Mouse (Mus musculus): ENCODE results near the gene Icos.

Icos gene

DNA sequence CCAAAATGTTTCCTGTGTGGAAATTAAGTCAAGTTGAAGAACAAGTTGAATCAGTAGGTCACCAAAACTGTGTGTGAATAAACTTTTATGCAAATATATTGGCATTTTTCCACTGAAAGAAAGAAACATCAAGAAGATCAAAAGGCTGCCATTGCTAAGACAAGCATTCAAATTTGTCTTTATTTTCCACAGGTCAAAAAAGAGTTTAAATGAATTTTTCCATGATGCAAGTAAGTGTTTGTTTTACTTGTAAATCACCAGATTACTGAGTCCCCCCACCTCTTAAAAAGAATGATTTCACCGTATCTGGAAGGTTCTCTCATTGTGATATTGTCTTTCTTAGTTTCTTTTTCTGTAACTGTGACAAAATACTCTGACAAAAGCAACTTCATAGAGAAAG lies 57.5 kb downstream of the Icos start:
- no peak for DNase-seq (ENCODE audit: low spot score in 2 of 2)

DNA sequence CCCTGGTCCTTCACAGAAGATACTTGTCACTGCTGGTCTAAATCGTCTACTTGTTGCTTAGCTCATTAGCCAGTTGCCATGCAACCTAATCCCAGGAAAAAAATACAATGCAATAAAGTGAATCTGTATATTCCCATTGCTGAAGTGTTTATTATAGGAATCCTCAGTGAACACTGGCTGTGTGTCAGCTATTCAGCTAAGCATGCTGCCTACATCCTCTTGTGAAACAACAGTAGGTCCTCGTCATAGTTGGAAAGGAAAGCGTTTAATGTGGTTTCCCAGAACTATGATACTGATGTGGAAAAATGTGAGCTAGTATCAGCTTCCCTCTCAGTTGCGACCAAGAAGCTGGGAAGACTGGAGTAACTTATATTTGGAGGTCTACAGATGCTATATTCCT lies 60.5 kb downstream of the Icos start:
- no peak for DNase-seq (ENCODE audit: low spot score in 2 of 2)

DNA sequence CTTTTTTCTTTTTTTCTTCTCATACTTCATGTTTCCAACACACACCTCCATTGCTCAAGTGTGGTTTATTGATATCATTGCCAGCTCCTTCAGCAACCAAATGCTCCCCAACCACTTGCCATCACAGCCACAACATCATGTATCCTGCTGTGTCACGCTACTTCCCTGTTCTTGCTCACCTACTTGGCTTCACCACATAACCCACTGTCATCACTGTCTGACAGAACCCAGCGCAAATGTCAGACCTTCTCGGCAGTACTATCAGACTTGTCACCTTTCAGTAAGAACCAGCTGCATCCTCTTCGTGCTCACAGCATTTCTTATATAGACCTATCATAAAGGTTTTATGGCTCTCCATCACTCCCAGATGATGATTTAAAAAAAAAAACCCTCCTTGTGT lies 61.6 kb downstream of the Icos start:
- DNase-seq (ENCODE audit: low spot score in 2 of 2), result no peak

GRCm38 (mm10) chr1:61040401-61040800 lies 62.7 kb downstream of the Icos start:
- DNase-seq (ENCODE audit: low spot score in 2 of 2), result no peak

GRCm38 (mm10) chr1:61042842-61043241 lies 65.1 kb downstream of the Icos start:
- DNase-seq (ENCODE audit: low spot score in 2 of 2), result peak in 1 of 2 experiments; percentile 7

GRCm38 (mm10) chr1:61046055-61046705 lies 68.5 kb downstream of the Icos start:
- DNase-seq (ENCODE audit: low spot score in 2 of 2), result no peak

- DNase-seq (ENCODE audit: low spot score in 2 of 2), result no peak
These were observed 69.6 kb downstream of the Icos start for GRCm38 (mm10) chr1:61047336-61047735.
